Mouse (Mus musculus) embryonic facial prominence, embryonic 15.5 days (tissue): ENCODE data around the gene Yy2. TPM values are rescaled to one million over a fixed set of nuclear protein-coding genes. Genes with fewer than 3 reads are reported as not detected.

ENCODE experiments used
- ATAC-seq: fragments of 200-750 bp; cut with Nextera tagmentation; 2 replicates; pipeline ENCODE4 v1.8.0; 2017; ENCODE audit warnings: low read depth, moderate TSS enrichment; ENCODE audit not compliant: insufficient number of reproducible peaks, low FRiP score, low TSS enrichment
- H3K27ac ChIP-seq: fragments of 300-500 bp; sonication (generic); replicated peaks from 2 replicates; pipeline ENCODE4 v1.5.1; 2015; ENCODE audit warnings: mild to moderate bottlenecking, inconsistent platforms
- H3K27me3 ChIP-seq: fragments of 300-500 bp; sonication (generic); 2 replicates; pipeline ENCODE4 v1.6.1; 2015; ENCODE audit warnings: inconsistent platforms
- H3K36me3 ChIP-seq: fragments of 300-500 bp; sonication (generic); 2 replicates; pipeline ENCODE4 v1.6.1; 2015; ENCODE audit warnings: mild to moderate bottlenecking, inconsistent platforms
- H3K4me1 ChIP-seq: fragments of 300-500 bp; sonication (generic); 2 replicates; pipeline ENCODE4 v1.6.1; 2015; ENCODE audit warnings: inconsistent platforms
- H3K4me2 ChIP-seq: fragments of 300-500 bp; sonication (generic); replicated peaks from 2 replicates; pipeline ENCODE4 v1.6.1; 2015; ENCODE audit warnings: mild to moderate bottlenecking, inconsistent platforms
- H3K4me3 ChIP-seq: fragments of 300-500 bp; sonication (generic); replicated peaks from 2 replicates; pipeline ENCODE4 v1.5.1; 2015; ENCODE audit warnings: mild to moderate bottlenecking, inconsistent platforms
- H3K9ac ChIP-seq: fragments of 300-500 bp; sonication (generic); 2 replicates; pipeline ENCODE4 v1.6.1; 2015; ENCODE audit warnings: inconsistent platforms
- H3K9me3 ChIP-seq: fragments of 300-500 bp; sonication (generic); replicated peaks from 2 replicates; pipeline ENCODE4 v1.6.1; 2016; ENCODE audit warnings: inconsistent platforms
- WGBS: fragments of 180-500 bp; shearing (Covaris S2); methylation state at CpG from one replicate; pipeline ENCODE4 v1.1.7; 2015; 5-methylcytosine and 5-hydroxymethylcytosine counted together
- polyA plus RNA-seq: library from polyadenylated mRNA; unstranded; fragments of >200 nt; fragmentation: Nextera tagmentation; extraction: Ambion mirVana; gene quantifications from 2 replicates; pipeline ENCODE4 v1.2.1, GENCODE M21; 2015

Yy2 gene
- polyA plus RNA-seq, 1 experiment from 2014 or later, result 2.5 TPM

GRCm38 (mm10) chrX:157574683-157575082, 5.9 kb upstream of the Yy2 start:
- Histone ChIP-seq H3K9me3 (no peaks in the 10 kb centered on the region), H3K27ac (no peak overlapping the region), H3K9ac (no peak overlapping the region), H3K4me2 (no peak overlapping the region), H3K27me3 (no peaks in the 10 kb centered on the region), H3K36me3 (no peaks in the 10 kb centered on the region), H3K4me3 (no peak overlapping the region), H3K4me1 (no peaks in the 10 kb centered on the region)
- 73% methylated on average over 2 of the region's 2 CpGs for WGBS
- ATAC-seq, result no peak

DNA sequence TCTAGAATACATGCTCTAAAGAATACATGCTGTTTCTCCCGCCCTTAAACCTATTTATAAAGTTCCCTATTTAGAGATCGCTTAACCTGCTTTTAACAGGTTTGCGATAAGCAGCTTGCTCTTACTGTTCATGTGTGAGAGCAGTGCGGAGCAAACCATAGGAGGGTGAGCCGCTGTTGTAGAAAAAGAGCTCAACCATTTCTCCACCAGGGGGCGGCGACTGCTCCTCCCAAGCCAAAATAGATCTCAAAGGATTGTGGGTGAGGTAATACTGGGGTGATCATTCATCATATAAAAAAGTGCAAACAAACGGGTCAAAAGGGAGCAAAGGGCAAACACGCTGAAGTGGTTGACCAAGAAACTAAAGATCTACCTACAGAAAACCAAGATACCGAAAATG, 5.0 kb downstream of the Yy2 start:
- WGBS, result 79% methylated on average over 10 of the region's 10 CpGs
- Histone ChIP-seq H3K9ac (no peak overlapping the region), H3K36me3 (no peaks in the 10 kb centered on the region), H3K4me2 (no peak overlapping the region), H3K4me3 (no peak overlapping the region), H3K27ac (no peak overlapping the region), H3K9me3 (no peaks in the 10 kb centered on the region), H3K4me1 (no peaks in the 10 kb centered on the region), H3K27me3 (no peaks in the 10 kb centered on the region)
- ATAC-seq, result no peak

DNA sequence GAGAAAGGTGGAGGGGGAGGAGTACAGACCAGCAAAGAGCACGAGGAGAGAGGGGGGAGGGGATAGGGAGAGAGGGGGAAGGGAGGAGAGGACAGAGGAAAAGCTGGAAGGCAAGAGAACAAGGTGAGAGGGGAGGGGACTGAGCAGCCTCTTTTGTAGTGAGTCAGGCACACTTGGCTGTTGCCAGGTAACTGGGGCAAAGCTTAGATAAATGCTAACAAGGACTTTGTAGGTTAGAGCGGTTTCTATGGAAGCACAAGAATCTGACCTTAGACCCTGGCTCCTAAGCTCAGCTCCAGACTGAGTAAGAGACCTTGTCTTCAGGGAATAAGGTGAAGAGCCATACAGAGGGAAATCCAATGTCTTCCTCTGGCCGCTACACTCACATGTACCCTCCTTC, 21.7 kb downstream of the Yy2 start:
- no peaks in the 10 kb centered on the region for H3K4me1 ChIP-seq
- H3K9ac ChIP-seq, result no peak overlapping the region
- H3K36me3 ChIP-seq, result no peaks in the 10 kb centered on the region
- H3K27ac ChIP-seq, result no peak overlapping the region
- H3K9me3 ChIP-seq, result no peaks in the 10 kb centered on the region
- H3K27me3 ChIP-seq, result no peaks in the 10 kb centered on the region
- WGBS, result 40% methylated on average over 3 of the region's 3 CpGs
- no peak for ATAC-seq
- no peak overlapping the region for H3K4me3 ChIP-seq
- H3K4me2 ChIP-seq, result no peak overlapping the region

Other genes with a start within 250 kb of the Yy2 start
- 3.0 and 4.1 TPM in 2 replicates for gene Phex, start 153.7 kb downstream of the Yy2 start, polyA plus RNA-seq
- gene Sms, start 76.7 kb downstream of the Yy2 start, polyA plus RNA-seq, result 46.2 and 46.7 TPM in 2 replicates
- 18.4 and 19.5 TPM in 2 replicates for gene Mbtps2, start 29.7 kb upstream of the Yy2 start, polyA plus RNA-seq
- gene Smpx, start 129.9 kb upstream of the Yy2 start, polyA plus RNA-seq, result 33.5 and 51.8 TPM in 2 replicates
- gene Klhl34, start 249.4 kb upstream of the Yy2 start, polyA plus RNA-seq, result 0.64 and 0.93 TPM in 2 replicates